Mouse (Mus musculus) stomach, embryonic 14.5 days (tissue): Measurements from ENCODE around the gene Scnm1. TPM values are rescaled to one million over a fixed set of nuclear protein-coding genes. Genes with fewer than 3 reads are reported as not detected.
"Not testable (repeated sequence)": the region's sequence is repeated elsewhere in the genome, so short reads cannot be mapped to it uniquely, and the experiment has no call there.

Source experiments
- ATAC-seq: fragments of 200-750 bp; cut with Nextera tagmentation; 2 replicates; pipeline ENCODE4 v1.8.0; 2017; ENCODE audit warnings: low read depth, moderate TSS enrichment; ENCODE audit not compliant: insufficient number of reproducible peaks, insufficient read depth, low FRiP score
- H3K27ac ChIP-seq: fragments of 300-500 bp; sonication (generic); 2 replicates; pipeline ENCODE4 v1.5.1; 2014; ENCODE audit warnings: mild to moderate bottlenecking, low read length, moderate library complexity, mixed read lengths
- H3K27me3 ChIP-seq: fragments of 300-500 bp; sonication (generic); 2 replicates; pipeline ENCODE4 v1.6.1; 2014; ENCODE audit warnings: low read length, control low read depth, mixed read lengths; ENCODE audit not compliant: control insufficient read depth, insufficient read depth
- H3K36me3 ChIP-seq: fragments of 300-500 bp; sonication (generic); 2 replicates; pipeline ENCODE4 v1.6.1; 2014; ENCODE audit warnings: mild to moderate bottlenecking, control low read depth, low read length, moderate library complexity, mixed read lengths; ENCODE audit not compliant: control insufficient read depth, insufficient read depth
- H3K4me1 ChIP-seq: fragments of 300-500 bp; sonication (generic); 2 replicates; pipeline ENCODE4 v1.6.1; 2014; ENCODE audit warnings: low read length, control low read depth, mixed read lengths; ENCODE audit not compliant: control insufficient read depth, insufficient read depth
- H3K4me2 ChIP-seq: fragments of 300-500 bp; sonication (generic); replicated peaks from 2 replicates; pipeline ENCODE4 v1.6.1; 2014; ENCODE audit warnings: low read depth, low read length, control low read depth
- H3K4me3 ChIP-seq: fragments of 300-500 bp; sonication (generic); 2 replicates; pipeline ENCODE4 v1.5.1; 2014; ENCODE audit warnings: low read depth, low read length, control low read depth
- H3K9ac ChIP-seq: fragments of 300-500 bp; sonication (generic); replicated peaks from 2 replicates; pipeline ENCODE4 v1.6.1; 2014; ENCODE audit warnings: low read depth, mild to moderate bottlenecking, control low read depth, low read length, moderate library complexity, mixed read lengths
- H3K9me3 ChIP-seq: fragments of 300-500 bp; sonication (generic); 2 replicates; pipeline ENCODE4 v1.6.1; 2016; ENCODE audit warnings: low read depth, low read length, control low read depth; ENCODE audit not compliant: control insufficient read depth
- WGBS: fragments of 180-500 bp; shearing (Covaris S2); extraction: QIAGEN DNeasy Blood & Tissue Kit; methylation state at CpG from one replicate; pipeline ENCODE4 v1.1.7; 2014; 5-methylcytosine and 5-hydroxymethylcytosine counted together
- polyA plus RNA-seq: library from polyadenylated mRNA; unstranded; fragments of >200 nt; fragmentation: Nextera tagmentation; extraction: Ambion mirVana; gene quantifications from 2 replicates; pipeline ENCODE4 v1.2.1, GENCODE M21; 2014

Gene Scnm1
- polyA plus RNA-seq, 1 experiment from 2014 or later = 73.7 TPM

DNA sequence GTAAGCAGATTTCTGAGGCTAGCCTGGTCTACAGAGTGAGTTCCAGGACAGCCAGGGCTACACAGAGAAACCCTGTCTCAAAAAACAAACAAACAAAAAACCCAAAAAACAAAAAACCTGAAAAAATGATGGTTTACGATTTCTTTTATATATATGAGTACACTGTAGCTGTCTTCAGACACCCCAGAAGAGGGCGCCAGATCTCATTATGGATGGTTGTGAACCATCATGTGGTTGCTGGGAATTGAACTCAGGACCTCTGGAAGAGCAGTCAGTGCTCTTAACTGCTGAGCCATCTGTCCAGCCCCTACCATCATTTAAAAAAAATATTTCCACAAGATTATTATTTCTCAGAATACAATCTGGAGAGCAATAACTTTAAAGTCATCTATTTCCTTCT, 1.4 kb downstream of the Scnm1 start:
- not testable (repeated sequence) for H3K4me3 ChIP-seq, H3K36me3 ChIP-seq, H3K9me3 ChIP-seq, ATAC-seq, H3K9ac ChIP-seq, H3K27me3 ChIP-seq, H3K4me2 ChIP-seq, H3K27ac ChIP-seq
- 91% methylated on average over 2 of the region's 2 CpGs for WGBS
- H3K4me1 ChIP-seq = 0 out of 2 replicates have a peak, but pooled peaks cover 11% of the 10 kb centered on the region

DNA sequence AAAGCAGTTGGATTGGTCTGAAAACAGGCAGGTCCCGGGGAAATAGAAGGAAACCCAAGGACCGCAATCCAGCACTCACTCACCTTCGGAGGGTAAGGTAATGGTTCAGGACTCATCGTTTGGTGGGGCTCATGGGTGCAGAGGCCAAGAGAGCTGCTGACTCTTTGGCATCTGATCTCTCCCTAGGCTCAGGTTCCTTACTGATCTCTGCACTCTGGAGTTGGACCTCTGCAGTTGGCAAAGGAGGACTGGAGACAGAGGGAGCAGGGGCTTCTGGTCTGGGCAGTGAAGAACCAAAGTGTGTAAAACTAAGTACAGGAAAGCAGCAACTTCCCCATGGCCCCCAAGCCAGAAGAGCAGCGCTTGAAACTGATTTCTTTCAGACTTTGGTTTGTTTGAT, 3.7 kb downstream of the Scnm1 start:
- H3K36me3 ChIP-seq = peaks cover 3% of the 10 kb centered on the region; the same call in 1 of the 2 replicates
- H3K9ac ChIP-seq = no peak overlapping the region

DNA sequence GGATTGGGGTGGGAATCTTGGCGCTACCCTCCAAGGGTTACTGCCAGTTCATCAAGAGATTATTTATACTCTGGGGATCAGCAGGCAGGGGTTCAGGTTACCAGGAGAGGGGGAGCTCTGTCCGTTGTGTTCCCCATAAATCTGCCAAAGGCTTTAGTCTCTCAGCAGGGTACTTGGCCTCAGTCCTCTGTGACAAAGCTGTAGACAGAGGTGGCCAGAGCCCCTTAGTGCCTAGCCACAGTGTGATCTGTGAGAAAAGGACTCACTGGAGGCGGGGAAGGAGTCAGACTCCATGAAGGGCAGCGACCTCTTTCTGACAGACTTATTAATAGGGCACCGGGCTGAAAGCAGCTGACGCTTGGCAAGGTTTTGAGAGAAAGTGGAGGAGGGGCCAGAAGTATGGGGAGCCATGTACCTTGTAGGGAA, 4.6 kb downstream of the Scnm1 start:
- no peaks in the 10 kb centered on the region for H3K27me3 ChIP-seq
- H3K4me3 ChIP-seq = no peak overlapping the region
- no peak overlapping the region for H3K4me2 ChIP-seq
- peaks cover 8% of the 10 kb centered on the region; the same call in 1 of the 2 replicates for H3K4me1 ChIP-seq
- no peaks in the 10 kb centered on the region for H3K9me3 ChIP-seq
- no peak for ATAC-seq
- H3K27ac ChIP-seq = no peak overlapping the region
- 34% methylated on average over 6 of the region's 6 CpGs for WGBS
- peaks cover 3% of the 10 kb centered on the region; the same call in 1 of the 2 replicates for H3K36me3 ChIP-seq
- no peak overlapping the region for H3K9ac ChIP-seq

More for the DNA sequence above, 3.7 kb downstream of the Scnm1 start:
- H3K27ac ChIP-seq = no peak overlapping the region
- H3K4me1 ChIP-seq = peaks cover 7% of the 10 kb centered on the region; the same call in 1 of the 2 replicates
- H3K9me3 ChIP-seq = no peaks in the 10 kb centered on the region
- no peaks in the 10 kb centered on the region for H3K27me3 ChIP-seq
- WGBS = 83% methylated on average over 5 of the region's 5 CpGs
- ATAC-seq = no peak
- H3K4me3 ChIP-seq = no peak overlapping the region
- no peak overlapping the region for H3K4me2 ChIP-seq

DNA sequence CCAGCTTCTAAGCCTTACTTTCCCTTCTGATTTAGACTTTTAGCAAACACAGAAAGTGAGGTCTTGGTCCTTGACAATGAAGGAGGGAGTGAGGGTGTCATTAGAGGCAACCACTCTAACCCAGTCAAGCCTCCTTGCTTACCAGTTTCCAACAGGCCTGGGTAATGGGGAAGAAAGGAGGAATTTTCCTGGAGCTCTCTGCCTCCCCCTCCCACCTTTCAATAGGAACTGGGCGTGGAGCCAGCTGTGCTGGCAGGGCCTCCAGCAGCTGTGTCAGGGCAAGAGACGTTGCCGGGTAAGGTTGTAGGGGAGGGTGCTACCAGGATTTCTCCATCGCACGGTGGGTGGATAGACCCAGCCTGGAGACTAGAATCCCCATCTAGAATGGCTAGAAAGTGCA, 8.8 kb downstream of the Scnm1 start:
- ATAC-seq = no peak

DNA sequence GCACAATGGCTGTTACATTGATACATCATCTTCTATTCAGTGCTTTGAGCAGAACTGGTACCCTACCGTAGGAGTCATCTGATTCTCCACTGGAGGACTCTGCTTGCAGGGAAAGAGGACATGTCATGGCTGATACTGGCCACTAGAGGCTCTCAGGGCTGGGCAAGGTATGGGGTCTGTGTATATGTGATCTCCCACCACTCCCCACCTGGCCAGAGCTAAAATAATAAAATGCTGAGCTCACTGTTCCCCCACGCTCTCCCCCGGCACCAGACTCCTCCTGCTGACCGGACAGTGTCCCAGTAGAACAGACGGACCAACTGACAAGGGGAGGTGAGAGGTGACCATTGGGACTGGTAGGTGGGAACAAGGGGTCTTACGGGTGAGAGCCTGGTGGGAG, 9.6 kb downstream of the Scnm1 start, which contains the start of gene Tmod4:
Gene Tmod4, plus strand, starts transcription at position 231 of the 400 bp plus-strand sequence.
- H3K27me3 ChIP-seq = no peaks in the 10 kb centered on the region
- H3K9ac ChIP-seq = no peak within 1 kb of the TSS
- H3K4me1 ChIP-seq = peaks cover 5% of the 10 kb centered on the region; the same call in 1 of the 2 replicates
- H3K4me2 ChIP-seq = no peak within 1 kb of the TSS
- H3K36me3 ChIP-seq = peaks cover 33% of the 10 kb centered on the region
- H3K4me3 ChIP-seq = no peak within 1 kb of the TSS
- H3K27ac ChIP-seq = no peak within 1 kb of the TSS; the same call in 1 of the 2 replicates
- H3K9me3 ChIP-seq = no peaks in the 10 kb centered on the region
- 51% methylated on average over 6 of the region's 6 CpGs for WGBS
- ATAC-seq = peak; percentile 39; the same call in 1 of the 2 replicates

More for the DNA sequence above, 8.8 kb downstream of the Scnm1 start:
- no peak overlapping the region for H3K4me3 ChIP-seq
- H3K4me2 ChIP-seq = no peak overlapping the region
- H3K27me3 ChIP-seq = no peaks in the 10 kb centered on the region
- H3K27ac ChIP-seq = no peak overlapping the region; the same call in 1 of the 2 replicates
- peaks cover 26% of the 10 kb centered on the region for H3K36me3 ChIP-seq
- H3K9me3 ChIP-seq = no peaks in the 10 kb centered on the region
- peaks cover 5% of the 10 kb centered on the region; the same call in 1 of the 2 replicates for H3K4me1 ChIP-seq
- no peak overlapping the region for H3K9ac ChIP-seq
- WGBS = 22% methylated on average over 5 of the region's 5 CpGs

DNA sequence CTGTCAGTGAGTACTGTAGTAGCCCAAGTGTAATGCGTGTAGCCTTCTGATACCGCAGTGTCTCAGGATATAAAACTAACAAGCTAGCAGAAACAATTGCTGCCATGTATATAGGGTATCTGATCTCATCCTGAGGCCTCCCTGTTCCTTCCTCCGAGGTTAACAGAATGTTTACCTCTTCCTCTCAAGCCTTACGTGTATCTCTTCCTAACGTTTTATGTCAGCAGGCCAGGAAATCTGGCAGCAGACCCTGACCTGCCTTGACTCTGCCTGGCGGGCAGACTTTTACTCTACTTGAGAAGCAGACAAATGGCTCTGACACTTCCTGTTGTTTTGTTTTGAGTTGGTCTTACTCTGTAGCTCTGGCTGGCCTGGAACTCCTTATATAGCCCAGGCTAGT, 12.2 kb downstream of the Scnm1 start:
- H3K4me2 ChIP-seq = no peak overlapping the region
- peak overlapping the region; percentile 72; the same call in 1 of the 2 replicates for H3K27ac ChIP-seq
- no peaks in the 10 kb centered on the region for H3K27me3 ChIP-seq
- H3K36me3 ChIP-seq = peaks cover 48% of the 10 kb centered on the region
- ATAC-seq = no peak
- no peak overlapping the region for H3K4me3 ChIP-seq
- H3K9me3 ChIP-seq = no peaks in the 10 kb centered on the region
- no peak overlapping the region for H3K9ac ChIP-seq
- peaks cover 5% of the 10 kb centered on the region; the same call in 1 of the 2 replicates for H3K4me1 ChIP-seq
- WGBS = 67% methylated on average over 6 of the region's 6 CpGs

DNA sequence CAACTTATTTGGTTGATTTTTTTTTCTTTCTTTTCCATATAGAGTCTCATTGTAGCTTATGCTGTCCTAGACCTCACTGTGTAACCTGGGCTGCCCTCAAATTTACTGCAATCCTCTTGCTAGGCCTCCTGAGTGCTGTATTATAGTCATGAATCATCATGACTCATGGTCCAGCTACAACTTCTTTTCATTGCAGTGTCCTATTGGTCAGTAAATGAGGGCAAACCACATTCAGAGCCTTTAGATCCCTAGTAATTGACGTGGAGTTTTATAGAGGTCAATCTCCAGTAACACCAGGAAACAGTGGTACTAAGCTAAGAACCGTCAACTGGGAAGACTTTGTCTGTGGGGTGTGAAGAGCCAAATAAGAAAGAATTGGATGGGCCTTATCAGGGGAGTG, 16.1 kb downstream of the Scnm1 start:
- no peak for ATAC-seq
- H3K27ac ChIP-seq = no peak overlapping the region
- no peak overlapping the region for H3K9ac ChIP-seq
- H3K9me3 ChIP-seq = no peaks in the 10 kb centered on the region
- no peak overlapping the region for H3K4me2 ChIP-seq
- WGBS = 85% methylated on average over 2 of the region's 2 CpGs
- no peak overlapping the region for H3K4me3 ChIP-seq
- no peaks in the 10 kb centered on the region for H3K27me3 ChIP-seq
- no peaks in the 10 kb centered on the region for H3K4me1 ChIP-seq
- H3K36me3 ChIP-seq = peaks cover 59% of the 10 kb centered on the region

DNA sequence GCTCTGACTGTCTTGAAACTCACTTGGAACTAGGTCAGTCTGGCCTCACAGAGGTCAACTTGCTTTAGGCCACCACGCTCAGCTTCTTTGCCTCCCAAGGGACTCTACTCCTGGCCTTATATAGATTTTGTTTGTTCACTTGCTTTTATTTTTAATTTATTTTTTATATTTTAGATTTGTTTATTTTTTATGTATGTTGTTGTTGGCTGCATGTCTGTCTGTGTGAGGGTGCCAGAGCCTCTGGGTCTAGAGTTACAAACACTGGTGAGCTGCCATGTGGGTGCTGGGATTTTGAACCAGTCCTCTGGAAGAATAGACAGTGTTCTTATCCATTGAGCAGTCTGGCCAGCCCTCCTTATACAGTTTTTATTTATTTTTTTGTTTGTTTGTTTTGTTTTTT, 21.1 kb downstream of the Scnm1 start:
- peak overlapping the region; percentile 40; the same call in 1 of the 2 replicates for H3K4me2 ChIP-seq
- 0 out of 2 replicates have a peak, but pooled peaks cover 5% of the 10 kb centered on the region for H3K4me1 ChIP-seq
- no peak overlapping the region for H3K4me3 ChIP-seq
- 86% methylated on average over 1 of the region's 1 CpGs for WGBS
- H3K27ac ChIP-seq = no peak overlapping the region
- H3K9me3 ChIP-seq = no peaks in the 10 kb centered on the region
- H3K9ac ChIP-seq = no peak overlapping the region
- no peaks in the 10 kb centered on the region for H3K27me3 ChIP-seq
- no peak for ATAC-seq
- peaks cover 16% of the 10 kb centered on the region for H3K36me3 ChIP-seq
